Mouse (Mus musculus) erythroblast, adult 5-6 weeks (primary cell): ENCODE measurements around the gene Faf1. TPM values are rescaled to one million over a fixed set of nuclear protein-coding genes. Genes with fewer than 3 reads are reported as not detected.
A peak's percentile ranks its signal among the peaks of the same experiment; 100 is the strongest.
"Not testable (repeated sequence)": the region's sequence is repeated elsewhere in the genome, so short reads cannot be mapped to it uniquely, and the experiment has no call there.

ENCODE experiments used
- ATAC-seq: replicated peaks from 2 replicates; pipeline ENCODE4 v1.8.0; 2016; ENCODE audit warnings: moderate number of reproducible peaks, mild to moderate bottlenecking, moderate TSS enrichment, inconsistent platforms; ENCODE audit not compliant: poor library complexity, low FRiP score, severe bottlenecking
- total RNA-seq, 2 experiments: library from RNA; stranded (forward) in 1 of 2; stranded (reverse) in 1 of 2; fragments of 150-400 nt in 1 of 2; fragments of 200-764, 138-1000 nt in 1 of 2; gene quantifications; 2 replicates each; pipeline versions ENCODE4 v1.2.3 to v1.2.4; 2015 to 2017; ENCODE audit warnings: low replicate concordance in 2 of 2

Faf1 gene
- total RNA-seq, 2 experiments from 2014 or later, result 21.9 to 24.8 TPM

- no peak for ATAC-seq
These were observed 12.3 kb upstream of the Faf1 start for GRCm38 (mm10) chr4:109664091-109664490.

GRCm38 (mm10) chr4:109665101-109665981, 11.0 kb upstream of the Faf1 start:
- peak; percentile 71 for ATAC-seq

GRCm38 (mm10) chr4:109665982-109666460, 10.4 kb upstream of the Faf1 start:
- ATAC-seq, result peak; percentile 34

- ATAC-seq, result peak; percentile 82
These were observed 9.7 kb upstream of the Faf1 start, which contains the start of gene Cdkn2c for GRCm38 (mm10) chr4:109666461-109667269. Gene Cdkn2c, minus strand, starts transcription at chr4:109667189.

- ATAC-seq, result no peak
These were observed 8.9 kb upstream of the Faf1 start for GRCm38 (mm10) chr4:109667518-109667917.

- ATAC-seq, result no peak
These were observed 6.2 kb upstream of the Faf1 start for GRCm38 (mm10) chr4:109670213-109670612.

GRCm38 (mm10) chr4:109671941-109672340, 4.4 kb upstream of the Faf1 start:
- ATAC-seq, result no peak

GRCm38 (mm10) chr4:109674097-109674496, 2.3 kb upstream of the Faf1 start:
- ATAC-seq, result no peak

- peak; percentile 21 for ATAC-seq
These were observed 833 bp downstream of the Faf1 start for GRCm38 (mm10) chr4:109677221-109677620.

GRCm38 (mm10) chr4:109683561-109683960, 7.2 kb downstream of the Faf1 start:
- no peak for ATAC-seq

GRCm38 (mm10) chr4:109692674-109693073, 16.3 kb downstream of the Faf1 start:
- ATAC-seq, result no peak

- ATAC-seq, result not testable (repeated sequence)
These were observed 24.3 kb downstream of the Faf1 start for GRCm38 (mm10) chr4:109700727-109701126.

- ATAC-seq, result peak; percentile 87
These were observed 27.2 kb downstream of the Faf1 start for GRCm38 (mm10) chr4:109703568-109703967.

- no peak for ATAC-seq
These were observed 29.0 kb downstream of the Faf1 start for GRCm38 (mm10) chr4:109705349-109705748.

- ATAC-seq, result no peak
These were observed 42.9 kb downstream of the Faf1 start for GRCm38 (mm10) chr4:109719281-109719680.

- no peak for ATAC-seq
These were observed 52.9 kb downstream of the Faf1 start for GRCm38 (mm10) chr4:109729281-109729680.

- ATAC-seq, result no peak
These were observed 59.4 kb downstream of the Faf1 start for GRCm38 (mm10) chr4:109735754-109736153.

GRCm38 (mm10) chr4:109743984-109744383, 67.6 kb downstream of the Faf1 start:
- no peak for ATAC-seq

GRCm38 (mm10) chr4:109759031-109759430, 82.6 kb downstream of the Faf1 start:
- no peak for ATAC-seq

- ATAC-seq, result no peak
These were observed 83.5 kb downstream of the Faf1 start for GRCm38 (mm10) chr4:109759901-109760300.

- ATAC-seq, result no peak
These were observed 84.1 kb downstream of the Faf1 start for GRCm38 (mm10) chr4:109760501-109760900.
